Mouse (Mus musculus): ENCODE results near the gene Trim45.

Trim45 gene

DNA sequence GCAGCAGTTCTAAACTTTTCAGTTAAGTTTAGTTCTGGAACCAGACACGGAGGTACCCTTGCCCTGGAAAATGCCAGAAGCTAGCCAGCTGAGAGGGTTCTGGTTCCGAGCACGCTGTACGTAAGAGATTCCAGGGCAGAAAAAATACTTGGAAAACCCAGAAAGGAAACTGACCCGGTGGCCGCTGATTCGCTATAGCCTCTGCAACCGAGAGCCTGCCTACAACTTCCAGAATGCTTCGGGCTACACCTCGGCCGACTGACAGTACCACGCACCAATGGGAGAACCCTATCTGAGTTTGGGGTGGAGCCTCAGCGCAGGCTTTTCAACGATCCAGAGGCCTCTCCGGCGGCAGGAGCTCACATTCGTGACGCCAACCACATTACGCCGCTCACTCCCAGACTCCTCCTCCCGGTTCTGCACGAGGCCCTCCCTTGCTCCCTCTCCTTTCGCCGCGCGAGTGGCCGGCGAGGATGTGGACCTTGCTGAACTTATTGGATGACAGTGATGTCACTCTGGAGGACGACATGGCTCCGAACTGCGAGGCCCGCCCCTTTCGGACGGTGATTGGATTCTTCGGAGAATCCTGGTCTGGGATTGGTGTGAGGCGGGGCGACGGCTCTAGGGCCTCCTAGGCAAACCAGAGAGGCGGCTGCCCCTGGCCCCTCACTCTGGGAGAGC, at the start of gene Trim45:
TSS of gene Trim45 (plus strand) at position 378 of the 681 bp plus-strand sequence.
- peak; percentile 97 for ATAC-seq (ENCODE audit: insufficient number of reproducible peaks, low FRiP score, low TSS enrichment)

- ATAC-seq (ENCODE audit: insufficient number of reproducible peaks, low FRiP score, low TSS enrichment) = no peak
Observed at GRCm38 (mm10) chr3:100877057-100877456, 44.9 kb upstream of the Trim45 start.

DNA sequence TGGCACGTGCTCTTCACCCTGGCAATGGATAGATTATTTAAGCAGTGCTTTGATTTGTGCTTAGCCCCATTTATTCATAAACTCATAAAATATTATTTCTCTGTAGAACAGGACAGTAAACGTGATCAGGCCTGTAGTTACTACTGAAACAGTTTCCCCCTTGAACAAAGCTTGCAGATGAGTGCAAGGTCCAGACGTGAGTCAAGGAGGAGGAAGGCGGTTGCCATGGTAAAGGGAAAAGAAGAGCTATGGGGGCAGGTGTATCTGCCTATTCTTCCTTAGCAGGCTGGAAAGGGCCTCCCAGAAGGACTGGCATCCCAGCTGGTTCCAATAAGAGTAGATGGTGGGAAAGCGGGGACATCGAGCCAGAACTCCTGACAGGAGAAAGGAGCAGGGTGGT, 40.6 kb upstream of the Trim45 start:
- no peak for ATAC-seq (ENCODE audit: insufficient number of reproducible peaks, low FRiP score, low TSS enrichment)

DNA sequence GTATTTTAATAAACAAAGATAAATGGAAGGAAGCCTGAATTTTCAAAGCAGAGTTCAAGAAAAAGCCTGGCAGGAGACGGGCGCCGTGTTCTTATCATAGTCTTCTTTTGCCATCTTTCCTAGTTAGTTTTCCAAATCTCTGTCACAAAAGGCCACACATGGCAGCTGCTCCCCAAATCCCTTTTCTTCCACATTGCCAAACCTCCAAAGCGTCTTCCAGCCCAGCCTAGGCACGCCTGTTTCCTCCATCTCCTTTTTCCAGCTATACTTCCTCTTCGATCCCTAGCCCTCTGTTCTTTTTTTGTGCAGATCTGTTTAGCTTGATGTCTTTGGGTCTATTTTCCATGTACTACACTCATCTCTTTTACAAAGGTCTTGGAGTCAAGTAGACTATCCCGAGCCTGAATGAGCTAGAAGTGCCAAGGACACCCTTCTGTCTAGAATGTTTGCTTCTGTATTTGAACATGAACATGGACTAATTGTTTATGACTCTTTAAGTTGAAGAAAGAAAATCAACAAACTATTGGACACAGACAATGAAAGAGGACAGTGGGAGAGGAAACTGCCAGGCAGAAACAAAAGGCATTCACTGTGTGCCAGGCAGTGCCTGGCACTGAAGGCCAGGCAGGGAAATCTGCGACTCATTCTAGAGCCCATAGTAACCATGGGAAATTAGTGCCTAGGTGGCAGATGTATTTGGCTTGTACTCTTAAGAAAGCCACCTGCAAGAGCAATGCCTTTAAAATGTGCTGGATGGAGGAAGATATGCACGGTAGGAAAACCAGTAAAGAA, 40.0 kb upstream of the Trim45 start:
- ATAC-seq (ENCODE audit: insufficient number of reproducible peaks, low FRiP score, low TSS enrichment) = no peak

DNA sequence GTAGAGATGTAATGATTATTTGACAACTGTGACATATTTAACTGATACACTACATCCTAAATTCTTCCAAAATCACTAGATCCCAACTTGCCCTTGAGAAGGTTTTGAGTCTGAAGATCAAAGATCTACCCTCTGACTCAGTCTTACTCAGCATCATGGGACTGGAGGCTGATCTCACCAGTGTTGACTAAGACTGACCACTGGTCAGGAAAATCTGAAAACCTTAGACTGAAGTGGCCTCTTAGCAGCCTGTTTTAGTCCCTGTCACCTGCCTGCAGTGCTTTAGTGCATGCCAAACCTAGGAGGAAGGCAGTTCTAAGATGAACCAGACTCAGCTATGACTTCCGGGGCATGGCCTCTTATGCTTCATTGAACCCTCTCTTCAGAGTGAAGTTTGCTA, 32.8 kb upstream of the Trim45 start:
- ATAC-seq (ENCODE audit: insufficient number of reproducible peaks, low FRiP score, low TSS enrichment) = no peak

- no peak for ATAC-seq (ENCODE audit: insufficient number of reproducible peaks, low FRiP score, low TSS enrichment)
Observed at GRCm38 (mm10) chr3:100890406-100890805, 31.6 kb upstream of the Trim45 start.

GRCm38 (mm10) chr3:100892383-100893335, 29.3 kb upstream of the Trim45 start:
- ATAC-seq (ENCODE audit: insufficient number of reproducible peaks, low FRiP score, low TSS enrichment) = no peak; the same call in 1 of the 2 replicates

DNA sequence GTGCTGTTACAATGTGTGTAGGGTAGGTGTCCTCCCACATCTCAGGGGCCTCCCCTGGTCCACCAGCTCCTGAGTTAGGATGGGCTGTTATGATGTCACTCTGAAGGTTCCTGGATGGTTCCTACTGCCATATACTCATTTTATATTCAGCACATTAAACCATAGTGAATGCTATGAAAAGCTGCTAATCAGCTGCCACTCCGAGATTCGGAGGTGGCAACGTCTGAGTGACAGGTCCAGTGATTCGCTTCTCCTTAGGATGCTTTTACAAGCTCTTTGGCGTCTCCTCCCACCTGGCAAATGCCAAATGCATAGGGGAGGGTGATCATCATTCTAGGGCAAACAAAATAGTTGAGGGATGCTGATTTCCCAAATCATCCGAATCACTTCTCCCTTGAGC, 26.5 kb upstream of the Trim45 start:
- no peak for ATAC-seq (ENCODE audit: insufficient number of reproducible peaks, low FRiP score, low TSS enrichment)

- ATAC-seq (ENCODE audit: insufficient number of reproducible peaks, low FRiP score, low TSS enrichment) = no peak
Observed at GRCm38 (mm10) chr3:100906128-100906527, 15.9 kb upstream of the Trim45 start.

DNA sequence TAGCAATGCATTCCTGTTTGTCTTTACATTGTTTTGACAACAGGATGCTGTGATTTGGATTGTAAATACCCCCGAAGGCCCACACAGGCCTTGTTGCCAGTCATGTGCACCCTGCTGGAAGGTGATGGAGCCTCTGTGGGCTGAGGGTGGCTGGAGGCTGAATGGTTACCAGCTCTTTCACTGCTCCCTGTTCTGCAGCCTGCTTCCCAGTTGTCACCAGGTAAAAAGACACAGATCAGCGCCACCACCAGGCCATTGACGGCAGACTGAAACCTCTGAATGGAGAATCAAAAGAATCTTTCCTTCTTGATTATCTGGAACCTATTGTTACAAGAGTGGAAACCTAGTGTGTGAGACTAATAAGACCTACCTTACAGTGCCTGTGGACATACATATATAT, 15.1 kb upstream of the Trim45 start:
- ATAC-seq (ENCODE audit: insufficient number of reproducible peaks, low FRiP score, low TSS enrichment) = no peak

- ATAC-seq (ENCODE audit: insufficient number of reproducible peaks, low FRiP score, low TSS enrichment) = no peak
Observed at GRCm38 (mm10) chr3:100908594-100908993, 13.4 kb upstream of the Trim45 start.

DNA sequence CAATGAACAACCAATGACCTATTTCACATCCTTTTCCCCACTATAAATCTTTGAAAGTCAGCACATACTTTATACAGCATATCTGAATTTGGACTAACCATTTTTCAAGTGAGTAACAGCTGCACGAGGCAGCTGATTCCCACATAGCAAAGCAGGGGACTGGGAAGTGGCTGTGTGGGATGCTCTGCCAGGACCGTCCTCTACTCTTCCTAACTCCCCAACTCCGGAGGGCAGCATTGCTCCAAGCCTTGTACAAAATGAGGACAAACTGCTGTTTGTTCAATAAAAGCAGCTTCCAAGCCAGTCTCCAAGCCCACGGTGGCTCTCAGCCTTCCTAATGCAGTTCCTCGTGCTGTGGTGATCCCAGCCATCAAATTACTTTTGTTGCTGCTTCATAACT, 11.4 kb upstream of the Trim45 start:
- no peak for ATAC-seq (ENCODE audit: insufficient number of reproducible peaks, low FRiP score, low TSS enrichment)

DNA sequence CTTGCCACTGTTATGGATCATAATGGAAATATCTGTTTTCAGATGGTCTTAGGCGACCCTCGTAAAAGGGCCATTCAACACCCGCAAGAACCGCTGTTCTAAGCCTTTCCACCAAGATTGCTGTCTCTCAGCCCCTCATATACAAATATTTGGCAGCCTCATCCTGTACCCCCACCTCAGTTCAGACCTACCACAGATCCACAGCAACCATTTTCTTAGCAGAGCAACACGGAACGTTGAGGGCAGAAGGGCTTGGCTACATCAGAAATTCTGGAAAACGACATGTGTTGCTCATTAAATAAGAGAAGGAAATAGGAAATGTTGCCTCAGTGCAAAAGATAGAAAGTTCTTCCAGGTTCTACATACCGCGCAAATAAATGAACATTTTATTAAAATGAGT, 11.0 kb upstream of the Trim45 start:
- ATAC-seq (ENCODE audit: insufficient number of reproducible peaks, low FRiP score, low TSS enrichment) = no peak

DNA sequence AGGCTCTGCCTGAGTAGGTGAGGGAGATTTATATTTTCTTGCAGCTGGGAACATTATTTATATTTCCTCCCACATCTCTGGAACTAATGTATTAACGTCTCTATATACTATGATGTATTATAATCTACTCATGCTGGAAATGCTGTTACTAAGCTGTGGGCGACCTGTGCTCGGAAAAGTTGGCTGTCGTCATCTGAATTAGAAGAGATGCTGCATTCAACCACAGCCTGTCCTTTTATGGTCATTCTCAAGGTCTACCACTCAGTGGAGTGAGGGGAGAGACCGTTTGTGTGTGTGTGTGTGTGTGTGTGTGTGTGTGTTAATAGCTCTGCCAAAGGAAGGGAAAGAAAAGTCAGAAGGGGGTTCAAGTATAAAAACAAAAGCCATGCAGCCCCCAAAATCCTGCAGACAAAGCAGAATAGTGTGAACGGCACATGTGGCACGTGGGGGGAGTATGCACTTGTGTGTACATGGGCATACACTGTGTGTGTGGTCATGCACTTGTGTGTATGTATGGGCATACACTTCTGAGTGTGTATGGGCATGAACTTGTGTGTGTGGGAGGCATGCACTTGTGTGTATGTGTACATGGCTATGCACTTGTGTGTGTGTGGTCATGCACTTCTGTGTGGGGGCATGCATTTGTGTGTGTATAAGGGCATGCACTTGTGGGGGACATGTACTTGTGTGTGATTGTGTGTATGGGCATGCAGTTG, 10.3 kb upstream of the Trim45 start:
- ATAC-seq (ENCODE audit: insufficient number of reproducible peaks, low FRiP score, low TSS enrichment) = no peak

DNA sequence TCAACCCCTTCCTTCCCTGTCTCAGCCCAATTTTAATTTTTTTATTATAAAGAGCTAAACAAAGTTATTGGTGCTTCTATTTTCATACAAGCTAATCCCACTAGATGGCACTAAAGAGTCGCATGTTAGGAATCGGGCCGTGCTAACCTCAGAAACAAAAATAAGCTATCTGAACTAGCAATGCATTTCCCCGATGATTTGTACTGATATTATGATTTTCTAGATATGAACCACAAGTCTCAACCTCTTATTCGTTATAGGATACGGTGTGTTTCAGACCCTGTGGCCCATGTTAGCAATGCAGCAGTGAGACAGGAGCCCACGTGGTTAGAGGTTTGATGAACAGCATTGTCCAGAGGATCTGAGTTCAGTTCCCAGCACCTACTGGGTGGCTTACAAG, 5.2 kb upstream of the Trim45 start:
- no peak for ATAC-seq (ENCODE audit: insufficient number of reproducible peaks, low FRiP score, low TSS enrichment)

- no peak for ATAC-seq (ENCODE audit: insufficient number of reproducible peaks, low FRiP score, low TSS enrichment)
Observed at GRCm38 (mm10) chr3:100920611-100921140, 1.3 kb upstream of the Trim45 start.

DNA sequence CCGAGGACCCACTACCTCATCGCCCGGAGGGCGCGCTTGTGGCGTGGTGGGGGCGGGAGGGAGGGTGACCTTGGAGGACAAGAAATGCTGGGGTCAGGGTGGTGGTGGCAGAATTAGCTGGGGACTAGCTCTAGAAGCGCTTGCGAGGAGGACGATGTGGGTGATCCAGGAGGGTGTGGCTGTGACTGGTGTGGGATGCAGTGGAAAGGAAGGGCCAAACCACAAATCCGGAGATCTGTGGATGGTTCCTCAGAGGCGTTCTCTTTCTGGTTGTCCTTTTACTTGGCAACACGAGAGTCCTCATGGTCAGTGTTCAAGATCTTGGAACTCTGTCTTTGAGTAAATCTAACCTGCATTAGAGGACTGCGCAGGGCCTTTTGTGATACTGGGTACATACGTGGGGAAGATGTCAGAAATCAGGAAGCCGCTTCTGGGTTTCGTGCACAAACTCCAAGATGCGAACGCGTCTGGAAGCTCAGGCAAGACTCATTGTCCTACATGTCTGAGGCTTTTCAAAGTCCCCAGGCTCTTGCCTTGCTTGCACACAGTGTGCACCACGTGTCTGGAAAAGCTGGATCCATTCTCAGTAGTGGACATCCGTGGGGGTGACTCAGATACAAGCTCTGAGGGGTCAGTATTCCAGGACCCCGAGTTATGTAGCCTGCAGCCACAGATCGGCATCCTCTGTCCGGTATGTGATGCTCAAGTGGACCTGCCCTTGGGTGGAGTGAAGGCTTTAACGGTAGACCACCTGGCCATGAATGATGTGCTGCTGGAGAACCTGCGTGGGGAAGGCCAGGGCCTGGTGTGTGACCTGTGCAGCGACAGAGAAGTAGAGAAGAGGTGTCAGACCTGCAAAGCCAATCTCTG, 739 bp downstream of the Trim45 start:
- ATAC-seq (ENCODE audit: insufficient number of reproducible peaks, low FRiP score, low TSS enrichment) = peak; percentile 32

GRCm38 (mm10) chr3:100924065-100924732, 2.2 kb downstream of the Trim45 start:
- ATAC-seq (ENCODE audit: insufficient number of reproducible peaks, low FRiP score, low TSS enrichment) = no peak
